ENCODE assay signal across 9 mouse cellular contexts in the genomic region with DNA sequence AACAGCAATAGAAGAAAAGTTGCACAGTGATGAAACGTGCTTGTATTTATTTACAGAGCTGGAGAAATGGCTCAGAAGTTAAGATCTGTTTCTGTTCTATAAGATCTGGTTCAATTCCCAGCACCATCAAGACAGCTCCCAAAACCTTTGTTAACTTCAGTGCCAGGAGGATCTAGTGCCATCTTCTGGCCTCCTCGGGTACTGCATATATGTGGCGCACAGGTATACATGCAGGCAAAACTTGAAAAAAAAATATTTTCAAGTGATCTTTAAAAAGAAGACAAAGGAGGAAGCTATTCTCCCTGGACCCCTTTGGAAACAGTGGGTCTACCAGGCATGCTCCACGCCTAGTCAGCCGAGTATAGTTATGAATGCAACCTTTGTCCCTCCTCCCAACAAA. TPM values are rescaled to one million over a fixed set of nuclear protein-coding genes. Genes with fewer than 3 reads are reported as not detected.
DNase-seq lines count a peak whose midpoint lies in the region; ATAC-seq and TF ChIP-seq lines count a peak whose summit lies in the region.
"Had no signal": no experiment of that assay in that cellular context is flagged by ENCODE, and none has a peak within 500 bp of the region (broad histone marks: within the 10 kb centered on the region; RNA-seq: fewer than 3 reads in every experiment).

No protein-coding gene starts in this region.

- WGBS in forebrain, embryonic 10.5 days: 70% methylated on average over 5 of the region's 5 CpGs
- 69% methylated on average over 5 of the region's 5 CpGs for WGBS in forebrain, embryonic 13.5 days
- WGBS in midbrain, postnatal 0 days: 71% methylated on average over 5 of the region's 5 CpGs
- WGBS in midbrain, embryonic 10.5 days: 66% methylated on average over 5 of the region's 5 CpGs
- 78% methylated on average over 5 of the region's 5 CpGs for WGBS in cerebellum, adult 2 months
- 74% methylated on average over 5 of the region's 5 CpGs for WGBS in limb, embryonic 10.5 days

- H3K4me1 ChIP-seq in forebrain, embryonic 10.5 days: peaks cover 36% of the 10 kb centered on the region
- peaks cover 13% of the 10 kb centered on the region for H3K4me1 ChIP-seq in forebrain, embryonic 13.5 days
- no peaks in the 10 kb centered on the region for H3K4me1 ChIP-seq in midbrain, postnatal 0 days (ENCODE audit: insufficient read depth, low read length)
- H3K4me1 ChIP-seq in midbrain, embryonic 10.5 days: peaks cover 17% of the 10 kb centered on the region
- H3K4me1 ChIP-seq in cerebellum, adult 2 months (ENCODE audit: control insufficient read depth, insufficient read depth, low read length): peaks cover 16% of the 10 kb centered on the region
- H3K4me1 ChIP-seq in limb, embryonic 10.5 days: peaks cover 27% of the 10 kb centered on the region

- no peaks in the 10 kb centered on the region for H3K36me3 ChIP-seq in forebrain, embryonic 10.5 days (replicated peaks)
- no peaks in the 10 kb centered on the region for H3K36me3 ChIP-seq in forebrain, embryonic 13.5 days (ENCODE audit: poor library complexity, severe bottlenecking)
- H3K36me3 ChIP-seq in midbrain, postnatal 0 days (ENCODE audit: insufficient read depth, low read length): no peaks in the 10 kb centered on the region
- H3K36me3 ChIP-seq in midbrain, embryonic 10.5 days: peaks cover 2% of the 10 kb centered on the region; the same call in 1 of the 2 replicates
- H3K36me3 ChIP-seq in limb, embryonic 10.5 days: no peaks in the 10 kb centered on the region
- H3K36me3 ChIP-seq: neural tube, embryonic 13.5 days had no signal

- peaks cover 4% of the 10 kb centered on the region; the same call in 1 of the 2 replicates for H3K9me3 ChIP-seq in forebrain, embryonic 10.5 days
- 0 out of 2 replicates have a peak, but pooled peaks cover 5% of the 10 kb centered on the region for H3K9me3 ChIP-seq in forebrain, embryonic 13.5 days (replicated peaks)
- no peaks in the 10 kb centered on the region for H3K9me3 ChIP-seq in midbrain, postnatal 0 days (ENCODE audit: low read length)
- H3K9me3 ChIP-seq in midbrain, embryonic 10.5 days (replicated peaks): no peaks in the 10 kb centered on the region; the same call in 1 of the 2 replicates
- H3K9me3 ChIP-seq in limb, embryonic 10.5 days (replicated peaks): no peaks in the 10 kb centered on the region; the same call in 1 of the 2 replicates
- H3K9me3 ChIP-seq: neural tube, embryonic 13.5 days had no signal

- TF ChIP-seq CTCF in midbrain, postnatal 0 days (IDR thresholded peaks at IDR 0.05): peak; percentile 68
- peak; percentile 61 for TF ChIP-seq CTCF in cerebellum, adult 2 months (IDR thresholded peaks at IDR 0.05; ENCODE audit: borderline replicate concordance, insufficient read depth, low read depth, low read length)

- H3K4me3 ChIP-seq in forebrain, embryonic 10.5 days: no peak overlapping the region
- H3K4me3 ChIP-seq in forebrain, embryonic 13.5 days: no peak overlapping the region
- H3K4me3 ChIP-seq in midbrain, postnatal 0 days (ENCODE audit: low read depth, low read length): no peak overlapping the region
- no peak overlapping the region for H3K4me3 ChIP-seq in midbrain, embryonic 10.5 days
- no peak overlapping the region for H3K4me3 ChIP-seq in cerebellum, adult 2 months (replicated peaks; ENCODE audit: insufficient read depth, low read depth, low read length)
- H3K4me3 ChIP-seq in limb, embryonic 10.5 days: no peak overlapping the region

- ATAC-seq in forebrain, embryonic 13.5 days: no peak
- no peak for ATAC-seq in midbrain, postnatal 0 days (ENCODE audit: low FRiP score)

- DNase-seq in forebrain, embryonic 10.5 days (ENCODE audit: extremely low spot score, low spot score): peak; percentile 39
- DNase-seq in midbrain, postnatal 0 days (ENCODE audit: low spot score): no peak
- DNase-seq in midbrain, embryonic 10.5 days (ENCODE audit: low spot score): no peak
- DNase-seq in cerebellum, adult 2 months: peak; percentile 47 to 72
- DNase-seq in limb, embryonic 10.5 days (ENCODE audit: low spot score): peak; percentile 67
- DNase-seq in spleen, postnatal 14 days (ENCODE audit: low spot score in 2 of 2): peak; percentile 22 to 37
- no peak for DNase-seq in layer of hippocampus, adult 18-20 months (ENCODE audit: low spot score in 2 of 2)

- H3K27me3 ChIP-seq in forebrain, embryonic 10.5 days (ENCODE audit: poor library complexity, severe bottlenecking): peaks cover 48% of the 10 kb centered on the region
- H3K27me3 ChIP-seq in forebrain, embryonic 13.5 days: peaks cover 49% of the 10 kb centered on the region
- H3K27me3 ChIP-seq in midbrain, postnatal 0 days (ENCODE audit: insufficient read depth, low read length): peaks cover 14% of the 10 kb centered on the region
- H3K27me3 ChIP-seq in midbrain, embryonic 10.5 days (ENCODE audit: low read depth, poor library complexity, severe bottlenecking): peaks cover 48% of the 10 kb centered on the region
- no peaks in the 10 kb centered on the region for H3K27me3 ChIP-seq in cerebellum, adult 2 months (ENCODE audit: control insufficient read depth, insufficient read depth, low read length)
- H3K27me3 ChIP-seq in limb, embryonic 10.5 days (ENCODE audit: low read depth, poor library complexity, severe bottlenecking): peaks cover 27% of the 10 kb centered on the region

- no peak overlapping the region for H3K27ac ChIP-seq in forebrain, embryonic 10.5 days
- H3K27ac ChIP-seq in forebrain, embryonic 13.5 days: no peak overlapping the region
- no peak overlapping the region for H3K27ac ChIP-seq in midbrain, postnatal 0 days (ENCODE audit: low read depth, low read length)
- no peak overlapping the region for H3K27ac ChIP-seq in midbrain, embryonic 10.5 days (replicated peaks)
- H3K27ac ChIP-seq in cerebellum, adult 2 months (ENCODE audit: insufficient read depth, low read length): no peak overlapping the region
- H3K27ac ChIP-seq in limb, embryonic 10.5 days: no peak overlapping the region
- H3K27ac ChIP-seq: neural tube, embryonic 13.5 days had no signal

- no peak overlapping the region for H3K9ac ChIP-seq in forebrain, embryonic 13.5 days
- H3K9ac ChIP-seq in midbrain, postnatal 0 days (replicated peaks; ENCODE audit: low read length, poor library complexity, severe bottlenecking): no peak overlapping the region

- no peak for TF ChIP-seq POLR2A in cerebellum, adult 2 months (IDR thresholded peaks at IDR 0.05; ENCODE audit: borderline replicate concordance, insufficient read depth, low read length)

- H3K4me2 ChIP-seq in forebrain, embryonic 13.5 days: no peak overlapping the region
- no peak overlapping the region for H3K4me2 ChIP-seq in midbrain, postnatal 0 days (ENCODE audit: low read depth, low read length, poor library complexity, severe bottlenecking)

RNA-seq across cellular contexts. Expression of a gene that starts 0.9 kb away (rescaled TPM):
- polyA plus RNA-seq in forebrain, embryonic 10.5 days (2016; fragmentation: Nextera tagmentation; extraction: Ambion mirVana): 7.3 and 7.6 TPM in 2 replicates
- 4.0 TPM in 2 replicates for polyA plus RNA-seq in forebrain, embryonic 13.5 days (2015; fragmentation: Nextera tagmentation; extraction: Ambion mirVana)
- 5.7 and 11.2 TPM in 2 replicates for total RNA-seq in midbrain, postnatal 0 days (2014; rRNA removed)
- polyA plus RNA-seq in midbrain, postnatal 0 days (2015; fragmentation: Nextera tagmentation; extraction: Ambion mirVana): 4.6 and 4.9 TPM in 2 replicates
- polyA plus RNA-seq in midbrain, embryonic 10.5 days (2016; fragmentation: Nextera tagmentation; extraction: Ambion mirVana): 6.3 and 6.5 TPM in 2 replicates
- polyA plus RNA-seq in cerebellum, adult 2 months (2012; rRNA removed): 25.0 and 25.9 TPM in 2 replicates
- polyA plus RNA-seq in limb, embryonic 10.5 days (2016; fragmentation: Nextera tagmentation; extraction: Ambion mirVana): 7.4 and 8.9 TPM in 2 replicates
- 1 to 10 TPM; 5.4 to 8.4 TPM for total RNA-seq in layer of hippocampus, adult 18-20 months (2021)

Comparison
In these comparisons a context has a peak if more than half of its experiments do, and no peak if none do; other contexts are left out.
1. DNase-seq: peak in forebrain, embryonic 10.5 days (single experiment), cerebellum, adult 2 months (2 of 2), limb, embryonic 10.5 days (single experiment) and spleen, postnatal 14 days (2 of 2); none in midbrain, postnatal 0 days (single experiment), midbrain, embryonic 10.5 days (single experiment) and layer of hippocampus, adult 18-20 months (0 of 2).